Mouse (Mus musculus): ENCODE results near the gene Wdr74. TPM values are rescaled to one million over a fixed set of nuclear protein-coding genes. Genes with fewer than 3 reads are reported as not detected.

Wdr74 gene
- polyA plus RNA-seq, 1 experiment, result 52.0 TPM

DNA sequence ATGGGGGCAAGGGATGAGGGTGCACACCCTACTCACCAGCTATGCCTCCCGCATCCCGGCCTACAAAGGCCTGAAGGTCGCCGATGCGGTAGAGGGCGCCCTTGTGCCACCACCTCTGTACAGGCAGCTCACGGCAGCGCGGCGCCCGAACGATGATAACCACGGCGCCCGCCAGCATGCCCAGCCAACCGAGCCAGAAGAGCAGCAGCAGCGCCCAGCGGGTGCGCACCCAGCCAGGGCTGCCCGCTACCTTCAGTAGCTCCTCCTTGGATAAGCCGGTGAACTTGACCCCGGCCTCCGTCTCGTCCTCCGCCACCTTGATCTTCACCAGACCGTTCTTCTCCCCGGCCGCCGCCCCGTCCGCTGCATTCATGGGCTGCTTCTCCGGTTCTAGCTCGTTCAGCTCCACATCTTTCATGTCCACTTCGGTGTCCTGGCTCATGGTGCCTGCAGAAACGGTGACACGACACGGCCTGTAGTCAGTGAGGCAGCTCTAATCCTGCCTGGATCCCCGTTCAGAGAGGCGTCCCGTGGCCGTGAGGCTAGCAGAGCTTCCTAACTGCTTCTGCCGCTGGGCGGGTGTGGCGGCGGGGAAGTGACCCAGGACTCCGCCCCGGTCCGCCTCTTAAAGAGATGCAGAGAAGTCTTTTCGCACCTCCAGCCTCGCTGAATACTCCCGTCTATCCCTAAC, 22.2 kb upstream of the Wdr74 start:
- no peak for TF ChIP-seq GATA1 (IDR thresholded peaks at IDR 0.05; ENCODE audit: low read length)

- TF ChIP-seq GATA1 (IDR thresholded peaks at IDR 0.05; ENCODE audit: low read length), result no peak
These were observed 21.5 kb upstream of the Wdr74 start for GRCm38 (mm10) chr19:8713997-8714652.

GRCm38 (mm10) chr19:8714653-8715481, 20.8 kb upstream of the Wdr74 start:
- TF ChIP-seq GATA1 (IDR thresholded peaks at IDR 0.05; ENCODE audit: low read length), result peak; percentile 44

GRCm38 (mm10) chr19:8715868-8716766, 19.5 kb upstream of the Wdr74 start:
- TF ChIP-seq GATA1 (IDR thresholded peaks at IDR 0.05; ENCODE audit: low read length), result no peak

- TF ChIP-seq GATA1 (IDR thresholded peaks at IDR 0.05; ENCODE audit: low read length), result no peak
These were observed 18.7 kb upstream of the Wdr74 start for GRCm38 (mm10) chr19:8716767-8717475.

GRCm38 (mm10) chr19:8718357-8718756, 17.3 kb upstream of the Wdr74 start:
- TF ChIP-seq GATA1 (IDR thresholded peaks at IDR 0.05; ENCODE audit: low read length), result no peak

GRCm38 (mm10) chr19:8721378-8721777, 14.2 kb upstream of the Wdr74 start:
- no peak for TF ChIP-seq GATA1 (IDR thresholded peaks at IDR 0.05; ENCODE audit: low read length)

- TF ChIP-seq GATA1 (IDR thresholded peaks at IDR 0.05; ENCODE audit: low read length), result no peak
These were observed 13.6 kb upstream of the Wdr74 start for GRCm38 (mm10) chr19:8722021-8722420.

- no peak for TF ChIP-seq GATA1 (IDR thresholded peaks at IDR 0.05; ENCODE audit: low read length)
These were observed 13.1 kb upstream of the Wdr74 start for GRCm38 (mm10) chr19:8722559-8722906.

- no peak for TF ChIP-seq GATA1 (IDR thresholded peaks at IDR 0.05; ENCODE audit: low read length)
These were observed 12.6 kb upstream of the Wdr74 start, which contains the start of gene Slc3a2 for GRCm38 (mm10) chr19:8722907-8723573. Slc3a2 (minus strand) TSS chr19:8723369.

- TF ChIP-seq GATA1 (IDR thresholded peaks at IDR 0.05; ENCODE audit: low read length), result no peak
These were observed 11.9 kb upstream of the Wdr74 start for GRCm38 (mm10) chr19:8723574-8724346.

DNA sequence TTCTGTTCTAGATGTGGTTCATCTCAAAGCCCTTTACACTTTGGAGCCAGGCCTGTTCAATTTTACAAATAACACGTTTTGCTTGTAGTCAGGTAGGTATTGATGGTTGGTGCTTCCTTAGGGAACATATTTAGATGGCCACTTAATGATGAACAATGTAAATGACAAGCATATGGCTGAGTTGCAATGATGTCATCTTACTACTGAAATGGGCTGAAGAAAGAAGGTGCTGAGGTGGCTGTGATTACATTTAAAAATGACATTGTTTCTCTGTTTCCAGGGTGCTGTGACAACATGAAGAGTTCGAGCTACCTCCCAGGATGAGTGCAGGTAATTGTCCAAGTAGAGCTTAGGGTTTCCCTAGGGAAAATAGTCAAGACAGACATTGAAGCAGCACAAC, 11.2 kb upstream of the Wdr74 start:
- TF ChIP-seq GATA1 (IDR thresholded peaks at IDR 0.05; ENCODE audit: low read length), result no peak

DNA sequence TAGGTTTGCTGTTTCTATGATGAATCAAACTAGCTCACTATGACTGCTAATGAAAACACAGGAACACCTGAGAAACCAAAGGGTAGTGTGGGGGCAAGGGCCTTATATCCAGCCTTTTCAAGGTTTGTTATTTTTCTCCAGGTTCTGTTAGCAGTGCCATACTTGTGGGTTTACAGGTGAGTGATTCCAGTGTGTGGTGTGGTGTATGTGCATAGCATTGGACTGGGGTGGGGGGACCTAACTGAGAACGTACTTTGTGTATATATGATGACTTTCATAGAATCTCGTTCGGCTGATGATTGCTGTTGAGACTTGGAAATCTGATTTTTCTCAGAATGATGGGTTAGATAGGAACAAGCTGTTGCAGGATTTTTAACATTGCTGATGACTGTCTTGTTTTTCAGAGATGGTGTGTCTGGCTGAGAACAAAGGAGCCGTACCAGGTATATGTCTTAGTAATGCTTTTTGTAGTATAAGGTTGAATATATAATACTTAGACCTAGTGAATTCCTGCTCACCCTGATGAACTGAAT, 10.5 kb upstream of the Wdr74 start:
- no peak for TF ChIP-seq GATA1 (IDR thresholded peaks at IDR 0.05; ENCODE audit: low read length)

Measured in G1E-ER4 (cell line).